Mouse (Mus musculus) telencephalon, adult 2 months (tissue): Measurements from ENCODE around the gene Wfdc11.
"Not testable (repeated sequence)": the region's sequence is repeated elsewhere in the genome, so short reads cannot be mapped to it uniquely, and the experiment has no call there.

ENCODE experiments used
- DNase-seq: peaks from one replicate; pipeline ENCODE4 v3.0.0-alpha.2; 2011; ENCODE audit warnings: low read depth, low spot score

Wfdc11 gene

DNA sequence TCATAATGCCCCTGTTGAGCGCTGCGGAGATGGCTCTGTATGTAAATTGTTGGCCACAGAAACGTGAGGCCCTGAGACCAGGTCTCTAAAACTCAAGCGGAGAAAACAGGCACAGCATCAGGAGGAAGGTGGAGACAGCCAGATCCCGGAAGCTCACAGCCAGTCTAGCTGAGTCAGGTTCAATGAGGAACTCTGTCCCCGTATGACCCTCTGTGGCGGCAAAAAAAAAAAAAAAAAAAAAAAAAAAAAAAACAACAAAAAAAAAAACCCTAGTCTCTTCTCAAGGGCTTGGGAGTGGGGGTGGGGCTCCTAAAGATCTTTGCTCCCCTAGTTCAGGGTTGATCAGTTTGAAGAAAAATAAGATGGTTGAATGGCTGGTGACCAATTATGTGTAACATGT, 32.8 kb downstream of the Wfdc11 start:
- DNase-seq = no peak

- DNase-seq = no peak
Observed at GRCm38 (mm10) chr2:164638696-164639095, 35.2 kb downstream of the Wfdc11 start, which contains the start of gene Wfdc16. Gene Wfdc16 (minus strand): TSS chr2:164638796.

DNA sequence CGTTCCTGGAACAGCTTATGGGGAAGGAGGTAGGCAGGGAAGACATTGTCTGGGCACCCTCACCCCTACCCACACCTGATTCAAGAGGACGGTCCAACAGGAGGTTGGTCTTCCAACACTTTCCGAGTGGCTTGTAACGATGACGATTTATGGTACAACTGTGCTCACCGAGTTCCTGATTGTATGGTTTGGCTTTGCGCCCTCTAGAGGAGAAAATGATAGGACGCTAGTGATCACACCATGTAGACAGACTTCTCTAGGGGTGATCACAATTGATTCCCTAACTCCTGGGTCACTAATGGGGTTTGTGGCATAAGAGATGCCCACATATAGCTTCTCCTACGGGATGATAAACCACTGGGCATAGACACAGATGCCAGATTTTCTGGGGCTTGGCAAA, 38.6 kb downstream of the Wfdc11 start:
- no peak for DNase-seq

- DNase-seq = no peak
Observed at GRCm38 (mm10) chr2:164621775-164622174, 52.1 kb downstream of the Wfdc11 start.

- DNase-seq = no peak
Observed at GRCm38 (mm10) chr2:164619050-164619449, 54.8 kb downstream of the Wfdc11 start.

DNA sequence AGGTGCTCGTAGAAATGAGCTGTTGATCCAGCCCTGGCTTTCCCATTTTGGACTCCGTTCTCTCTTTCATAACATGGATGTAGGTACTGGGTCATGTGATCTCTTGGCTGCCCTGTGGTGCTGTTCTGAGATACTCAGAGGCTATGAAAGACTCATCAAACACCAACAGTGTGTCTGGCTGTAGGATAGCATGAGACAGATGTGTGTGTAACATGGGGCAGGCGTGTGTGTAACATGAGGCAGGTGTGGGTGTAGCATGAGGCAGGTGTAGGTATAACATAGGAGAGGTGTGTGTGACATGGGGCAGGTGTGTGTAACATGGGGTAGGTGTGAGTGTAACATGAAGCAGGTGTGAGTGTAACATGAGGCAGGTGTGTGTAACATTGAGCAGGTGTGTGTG, 58.5 kb downstream of the Wfdc11 start:
- no peak for DNase-seq

DNA sequence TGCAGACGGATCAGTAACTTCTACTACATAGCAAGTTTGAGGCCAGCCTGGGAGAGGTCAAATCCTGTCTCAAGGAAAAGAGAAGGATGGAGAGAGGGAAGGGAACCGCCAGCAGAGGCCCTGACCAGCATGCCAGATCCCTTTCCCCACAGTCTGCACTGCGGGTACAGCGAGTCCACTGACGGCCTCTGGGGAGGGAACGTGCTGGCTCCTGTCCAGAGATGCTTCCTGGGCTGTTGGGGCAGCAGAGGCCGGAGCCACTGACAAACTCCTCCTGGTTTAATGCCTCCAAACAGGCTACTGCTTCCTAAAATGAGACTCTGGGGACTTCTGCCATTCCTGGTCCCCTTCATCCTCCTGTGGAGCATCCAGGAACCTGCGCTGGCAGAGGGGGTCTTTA, 60.4 kb downstream of the Wfdc11 start, which contains the start of the genes Wfdc6b and Wfdc8:
Gene Wfdc6b (plus strand): TSS at position 52 of the 400 bp plus-strand sequence.
Gene Wfdc8 (minus strand): TSS at position 156 of the 400 bp plus-strand sequence.
- DNase-seq = not testable (repeated sequence)
